Mouse (Mus musculus) ES-E14 (cell line): Measurements from ENCODE around the gene Rnf111.

ENCODE experiments used
- CHD2 ChIP-seq: IDR thresholded peaks from 2 replicates; pipeline ENCODE4 v1.6.1; 2014; ENCODE audit warnings: mild to moderate bottlenecking, low read depth, low read length, inconsistent platforms
- HCFC1 ChIP-seq: IDR thresholded peaks from 2 replicates; pipeline ENCODE4 v1.6.1; 2012; ENCODE audit warnings: low read length, inconsistent platforms, borderline replicate concordance; ENCODE audit not compliant: insufficient read depth
- MAFK ChIP-seq: IDR thresholded peaks from 2 replicates; pipeline ENCODE4 v1.6.1; 2014; ENCODE audit warnings: mild to moderate bottlenecking, low read depth, low read length, inconsistent platforms; ENCODE audit not compliant: insufficient read depth
- ZC3H11A ChIP-seq: IDR thresholded peaks from 2 replicates; pipeline ENCODE4 v1.6.1; 2012; ENCODE audit warnings: low read depth, mild to moderate bottlenecking, inconsistent platforms, low read length, borderline replicate concordance
- ZNF384 ChIP-seq: IDR thresholded peaks from 2 replicates; pipeline ENCODE4 v1.6.1; 2012; ENCODE audit warnings: low read depth, low read length, inconsistent platforms

- TF ChIP-seq HCFC1 (no peak), ZNF384 (no peak), CHD2 (no peak), ZC3H11A (no peak), MAFK (no peak)
These were observed 6.5 kb upstream of the Rnf111 start for GRCm38 (mm10) chr9:70509906-70510525.
